Comparison of ENCODE assay signal across 10 mouse cellular contexts in the genomic region with DNA sequence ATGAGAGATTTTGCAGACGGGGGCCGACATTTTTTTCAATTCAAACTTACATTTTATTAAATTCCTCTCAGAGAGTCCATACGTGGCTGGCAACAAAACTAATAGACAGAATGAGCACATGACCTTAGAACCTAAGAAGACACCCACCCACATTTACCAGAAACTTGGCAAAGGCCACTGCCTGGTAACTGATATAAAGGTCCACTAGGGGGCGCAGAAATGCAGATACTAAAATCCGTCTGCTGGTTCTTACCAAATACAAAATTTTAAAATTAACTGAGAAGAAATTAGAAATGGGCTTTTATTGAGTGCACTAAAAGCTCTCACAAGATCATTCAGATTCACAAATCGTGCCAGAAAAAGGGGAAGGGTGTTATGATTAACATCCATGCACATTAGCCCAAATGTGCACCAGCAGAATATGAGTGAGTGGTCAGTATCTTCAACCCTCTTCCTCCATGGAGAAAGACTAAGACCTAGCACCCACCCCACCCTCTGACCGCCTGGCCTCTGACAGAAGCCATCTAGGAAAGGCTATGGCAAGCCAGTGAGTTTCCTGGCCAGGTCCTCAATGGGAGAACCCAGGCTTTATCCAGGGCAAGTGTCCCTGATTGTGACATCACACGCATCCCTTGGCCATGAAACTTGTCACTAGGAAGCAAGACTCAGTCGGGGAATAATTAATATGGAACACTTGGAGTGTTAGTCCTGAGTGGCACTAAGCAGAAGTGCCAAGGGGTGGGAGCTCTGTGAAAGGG.
DNase-seq lines count a peak whose midpoint lies in the region; ATAC-seq and TF ChIP-seq lines count a peak whose summit lies in the region.
"Had no signal": no experiment of that assay in that cellular context is flagged by ENCODE, and none has a peak within 500 bp of the region (broad histone marks: within the 10 kb centered on the region; RNA-seq: fewer than 3 reads in every experiment).

No protein-coding gene starts in this region.

- no peak for ATAC-seq in liver, embryonic 12.5 days
- ATAC-seq in liver, postnatal 0 days, result no peak; the same call in 1 of the 2 replicates
- ATAC-seq in megakaryocyte, adult 5-6 weeks (ENCODE audit: poor library complexity, severe bottlenecking), result no peak

- intact Hi-C loops in heart, postnatal 36 days (cut with DNase I), result loop anchor here (1.0 to 2.0 kb wide), 3 partner anchors 67 to 111 kb away; partner anchors contain the start of gene Tjp2

- peaks cover 38% of the 10 kb centered on the region; the same call in 1 of the 2 replicates for H3K79me2 ChIP-seq in liver, adult 2 months (ENCODE audit: control insufficient read depth, insufficient read depth, low read length)

- H3K9me3 ChIP-seq in liver, embryonic 12.5 days (replicated peaks), result no peaks in the 10 kb centered on the region
- H3K9me3 ChIP-seq in liver, postnatal 0 days (ENCODE audit: low read length), result no peaks in the 10 kb centered on the region
- H3K9me3 ChIP-seq: lung, embryonic 15.5 days had no signal

- no peak for TF ChIP-seq EP300 in liver, postnatal 0 days (IDR thresholded peaks at IDR 0.05; ENCODE audit: low read depth)

- no peak overlapping the region for H3K4me2 ChIP-seq in liver, embryonic 12.5 days
- no peak overlapping the region for H3K4me2 ChIP-seq in liver, postnatal 0 days (ENCODE audit: low read depth, low read length)
- H3K4me2 ChIP-seq: lung, embryonic 15.5 days had no signal

- H3K4me1 ChIP-seq in liver, adult 2 months (ENCODE audit: control insufficient read depth, insufficient read depth, low read length), result peaks cover 12% of the 10 kb centered on the region
- H3K4me1 ChIP-seq in liver, embryonic 12.5 days, result 0 out of 2 replicates have a peak, but pooled peaks cover 5% of the 10 kb centered on the region
- peaks cover 8% of the 10 kb centered on the region for H3K4me1 ChIP-seq in liver, postnatal 0 days (ENCODE audit: insufficient read depth)

- TF ChIP-seq POLR2A in liver, adult 2 months (IDR thresholded peaks at IDR 0.05; ENCODE audit: extremely low read depth, insufficient read depth, low read length), result no peak

- no peak overlapping the region for H3K9ac ChIP-seq in liver, adult 2 months (ENCODE audit: low read depth, low read length)
- H3K9ac ChIP-seq in liver, embryonic 12.5 days, result no peak overlapping the region
- H3K9ac ChIP-seq in liver, postnatal 0 days (replicated peaks), result no peak overlapping the region
- H3K9ac ChIP-seq: lung, embryonic 15.5 days had no signal

- no peaks in the 10 kb centered on the region for H3K27me3 ChIP-seq in liver, adult 2 months (ENCODE audit: control insufficient read depth, insufficient read depth, low read length)
- H3K27me3 ChIP-seq in liver, embryonic 12.5 days (replicated peaks), result no peaks in the 10 kb centered on the region
- H3K27me3 ChIP-seq in liver, postnatal 0 days (ENCODE audit: insufficient read depth, low read length), result no peaks in the 10 kb centered on the region
- H3K27me3 ChIP-seq: lung, embryonic 15.5 days had no signal

- no peaks in the 10 kb centered on the region for H3K36me3 ChIP-seq in liver, adult 2 months (ENCODE audit: control insufficient read depth, insufficient read depth, low read length)
- peaks cover 2% of the 10 kb centered on the region; the same call in 1 of the 2 replicates for H3K36me3 ChIP-seq in liver, embryonic 12.5 days
- no peaks in the 10 kb centered on the region for H3K36me3 ChIP-seq in liver, postnatal 0 days (replicated peaks; ENCODE audit: insufficient read depth, low read length)
- H3K36me3 ChIP-seq: lung, embryonic 15.5 days had no signal

- no peak overlapping the region for H3K27ac ChIP-seq in liver, adult 2 months (replicated peaks; ENCODE audit: insufficient read depth, low read depth, low read length)
- H3K27ac ChIP-seq in liver, embryonic 12.5 days, result no peak overlapping the region
- H3K27ac ChIP-seq in liver, postnatal 0 days (ENCODE audit: low read depth), result no peak overlapping the region
- H3K27ac ChIP-seq: lung, embryonic 15.5 days had no signal

- 35% methylated on average over 9 of the region's 9 CpGs for WGBS in liver, adult 2 months
- WGBS in liver, embryonic 12.5 days (ENCODE audit: insufficient replicate concordance), result 40% methylated on average over 9 of the region's 9 CpGs
- 45% methylated on average over 9 of the region's 9 CpGs for WGBS in liver, postnatal 0 days (ENCODE audit: insufficient replicate concordance)

- H3K4me3 ChIP-seq in liver, adult 2 months (ENCODE audit: insufficient read depth, low read depth, low read length), result no peak overlapping the region
- no peak overlapping the region for H3K4me3 ChIP-seq in liver, embryonic 12.5 days
- H3K4me3 ChIP-seq in liver, postnatal 0 days (ENCODE audit: low read depth, low read length), result no peak overlapping the region
- H3K4me3 ChIP-seq: erythroblast, embryonic 14.5 days; lung, embryonic 15.5 days had no signal

- DNase-seq in adrenal gland, postnatal 10 days, result peak; percentile 65
- no peak for DNase-seq in adrenal gland, postnatal 4 days (ENCODE audit: low spot score in 2 of 2)
- peak; percentile 46 for DNase-seq in liver, adult 2 months (ENCODE audit: extremely low read depth, low read depth, low spot score)
- DNase-seq in cerebellum, adult 8-10 months, result peak; percentile 52
- peak; percentile 52 to 56 for DNase-seq in heart, postnatal 36 days
- peak; percentile 41 for DNase-seq in liver, postnatal 0 days

- TF ChIP-seq CTCF in liver, adult 2 months (IDR thresholded peaks at IDR 0.05; ENCODE audit: low read depth, low read length), result no peak
- TF ChIP-seq CTCF in liver, postnatal 0 days (IDR thresholded peaks at IDR 0.05; ENCODE audit: low read depth), result peak; percentile 75

Comparison
In these comparisons a context has a peak if more than half of its experiments do, and no peak if none do; other contexts are left out.
1. DNase-seq: peak in adrenal gland, postnatal 10 days (single experiment), liver, adult 2 months (single experiment), cerebellum, adult 8-10 months (single experiment), heart, postnatal 36 days (2 of 2) and liver, postnatal 0 days (single experiment); none in adrenal gland, postnatal 4 days (0 of 2).